Mouse (Mus musculus) ES-E14 (cell line): ENCODE data around the gene Hsd17b3.

ENCODE experiments used
- CHD2 ChIP-seq: IDR thresholded peaks from 2 replicates; pipeline ENCODE4 v1.6.1; 2014; ENCODE audit warnings: mild to moderate bottlenecking, low read depth, low read length, inconsistent platforms
- HCFC1 ChIP-seq: IDR thresholded peaks from 2 replicates; pipeline ENCODE4 v1.6.1; 2012; ENCODE audit warnings: low read length, inconsistent platforms, borderline replicate concordance; ENCODE audit not compliant: insufficient read depth

DNA sequence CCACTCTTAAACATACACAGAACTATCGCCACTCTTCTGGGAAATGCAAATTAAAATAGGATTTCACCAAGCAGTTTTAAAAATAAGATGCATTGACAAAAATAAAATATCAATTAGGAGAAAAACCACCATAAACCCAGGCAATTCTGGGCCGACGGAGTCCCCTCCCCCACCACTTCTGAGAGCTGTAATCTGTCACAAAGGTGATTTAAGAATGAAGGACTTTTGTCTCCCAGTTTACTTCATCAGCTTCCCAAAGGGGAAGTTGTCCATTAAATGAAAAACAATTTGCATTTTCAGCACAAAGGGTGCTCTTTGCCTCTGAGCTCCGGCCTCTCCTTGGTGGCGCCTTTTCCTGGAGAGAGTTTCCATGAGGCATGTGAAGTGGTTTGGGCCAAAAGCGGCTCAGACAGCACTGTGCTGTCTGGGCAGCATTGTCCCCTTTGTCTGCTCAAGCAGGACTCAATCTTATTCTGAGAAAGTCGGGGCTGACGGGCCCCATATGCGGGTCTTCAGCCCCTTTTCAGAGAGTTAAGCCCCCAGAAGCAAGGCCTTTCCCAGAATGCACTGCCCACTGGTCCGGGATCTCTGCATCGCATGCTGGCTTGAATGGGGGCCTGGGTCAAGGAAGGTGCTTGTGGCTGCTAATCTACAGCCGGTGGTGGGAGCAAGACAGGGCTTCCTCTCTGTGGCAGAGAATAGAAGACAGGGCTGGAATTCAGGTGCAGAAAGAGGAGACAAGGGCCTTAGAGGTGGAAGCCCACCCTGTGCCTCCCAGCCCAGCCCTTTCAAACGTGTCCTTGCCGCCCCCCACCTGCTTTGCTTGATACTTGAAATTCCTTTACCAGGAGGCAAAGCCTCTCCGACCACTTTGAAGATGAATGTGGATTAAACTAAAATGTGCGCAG, 7.8 kb downstream of the Hsd17b3 start:
- TF ChIP-seq CHD2 (no peak), HCFC1 (no peak)
